Mouse (Mus musculus) spleen, embryonic (tissue): ENCODE results near the gene Pik3r2.

ENCODE experiments used
- CTCF ChIA-PET: fragments of 350-600 bp; sonication (Branson Sonifier 250); formaldehyde crosslinking; loops from one replicate; lab custom pipeline; 2022; lab: Charles Lee

Gene Pik3r2

GRCm38 (mm10) chr8:70718297-70718696 lies 58.2 kb downstream of the Pik3r2 start, which contains the start of gene Gm3336:
TSS of gene Gm3336 (plus strand) at chr8:70718543.
- CTCF ChIA-PET: interaction anchor here (0.7 to 1.1 kb wide), 3 partner anchors 17 to 658 kb away, joined by 3 read pairs; partner anchors contain the start of gene Rab3a
